Mouse (Mus musculus) olfactory bulb, adult 2 months (tissue): ENCODE measurements around the gene Cgref1.

Experiments
- CTCF ChIP-seq: fragments of 200-500 bp; IDR thresholded peaks from 2 replicates; pipeline ENCODE4 v1.5.1; 2012; ENCODE audit warnings: low read depth, mild to moderate bottlenecking, low read length, moderate library complexity; ENCODE audit not compliant: insufficient read depth
- POLR2A ChIP-seq: fragments of 200-500 bp; IDR thresholded peaks from 2 replicates; pipeline ENCODE4 v1.6.1; 2012; ENCODE audit warnings: mild to moderate bottlenecking, low read depth, low read length, moderate library complexity; ENCODE audit not compliant: insufficient read depth

GRCm38 (mm10) chr5:30919831-30920614, 25.4 kb downstream of the Cgref1 start:
- TF ChIP-seq CTCF (no peak), POLR2A (no peak)
